In genomic region chr3:28402221-28402620, GRCm38 (mm10) we compare ENCODE assay signal across 9 mouse cellular contexts.
DNase-seq lines count a peak whose midpoint lies in the region; ATAC-seq lines count a peak whose summit lies in the region.
"Had no signal": no experiment of that assay in that cellular context is flagged by ENCODE, and none has a peak within 500 bp of the region (broad histone marks: within the 10 kb centered on the region; RNA-seq: fewer than 3 reads in every experiment).

No protein-coding gene starts in this region.

- no peaks in the 10 kb centered on the region for H3K9me3 ChIP-seq in forebrain, embryonic 14.5 days (replicated peaks; ENCODE audit: control insufficient read depth, low read length)
- no peaks in the 10 kb centered on the region for H3K9me3 ChIP-seq in forebrain, embryonic 12.5 days
- H3K9me3 ChIP-seq in megakaryocyte, embryonic 14.5 days: peaks cover 4% of the 10 kb centered on the region; the same call in 1 of the 2 replicates

- peak; percentile 50 for ATAC-seq in forebrain, embryonic 14.5 days
- ATAC-seq in forebrain, embryonic 12.5 days (ENCODE audit: low FRiP score): no peak

- no peak overlapping the region for H3K9ac ChIP-seq in forebrain, embryonic 14.5 days (ENCODE audit: low read length)
- H3K9ac ChIP-seq in forebrain, embryonic 12.5 days: no peak overlapping the region

- DNase-seq in forebrain, embryonic 14.5 days (ENCODE audit: low spot score): no peak
- DNase-seq in spleen, adult 18-20 months: peak; percentile 13 to 16
- DNase-seq in spleen, postnatal 10 days (ENCODE audit: low spot score in 2 of 2): no peak
- peak; percentile 46 for DNase-seq in thymus, postnatal 25 days
- no peak for DNase-seq in right cerebral cortex, postnatal 36 days (ENCODE audit: low spot score in 2 of 2)
- no peak for DNase-seq in lung, postnatal 25 days (ENCODE audit: low spot score)
- DNase-seq: kidney, postnatal 10 days had no signal

- H3K4me2 ChIP-seq in forebrain, embryonic 14.5 days (ENCODE audit: low read length): no peak overlapping the region
- no peak overlapping the region for H3K4me2 ChIP-seq in forebrain, embryonic 12.5 days

- no peak overlapping the region for H3K4me3 ChIP-seq in forebrain, embryonic 14.5 days (ENCODE audit: low read depth, low read length)
- H3K4me3 ChIP-seq in forebrain, embryonic 12.5 days (replicated peaks): no peak overlapping the region
- peak overlapping the region; percentile 50 for H3K4me3 ChIP-seq in megakaryocyte, embryonic 14.5 days (replicated peaks)

- no peaks in the 10 kb centered on the region for H3K36me3 ChIP-seq in forebrain, embryonic 14.5 days (ENCODE audit: control insufficient read depth, insufficient read depth, low read length)
- H3K36me3 ChIP-seq in forebrain, embryonic 12.5 days (replicated peaks): no peaks in the 10 kb centered on the region
- H3K36me3 ChIP-seq in megakaryocyte, embryonic 14.5 days (replicated peaks; ENCODE audit: low read length): peaks cover 62% of the 10 kb centered on the region

- peak overlapping the region; percentile 39; the same call in 1 of the 2 replicates for H3K27ac ChIP-seq in forebrain, embryonic 14.5 days (ENCODE audit: low read depth, low read length)
- H3K27ac ChIP-seq in forebrain, embryonic 12.5 days: no peak overlapping the region; the same call in 1 of the 2 replicates

- no peaks in the 10 kb centered on the region; the same call in 1 of the 2 replicates for H3K4me1 ChIP-seq in forebrain, embryonic 14.5 days (ENCODE audit: control insufficient read depth, insufficient read depth, low read length)
- H3K4me1 ChIP-seq in forebrain, embryonic 12.5 days: peaks cover 11% of the 10 kb centered on the region
- peaks cover 94% of the 10 kb centered on the region for H3K4me1 ChIP-seq in megakaryocyte, embryonic 14.5 days

- no peaks in the 10 kb centered on the region for H3K27me3 ChIP-seq in forebrain, embryonic 14.5 days (replicated peaks; ENCODE audit: control insufficient read depth, insufficient read depth, low read length)
- no peaks in the 10 kb centered on the region for H3K27me3 ChIP-seq in forebrain, embryonic 12.5 days
- H3K27me3 ChIP-seq in megakaryocyte, embryonic 14.5 days (replicated peaks): no peaks in the 10 kb centered on the region

- WGBS in forebrain, embryonic 14.5 days: 65% methylated on average over 6 of the region's 6 CpGs
- WGBS in forebrain, embryonic 12.5 days: 67% methylated on average over 6 of the region's 6 CpGs

Comparison
In these comparisons a context has a peak if more than half of its experiments do, and no peak if none do; other contexts are left out.
1. DNase-seq: peak in spleen, adult 18-20 months (2 of 2) and thymus, postnatal 25 days (single experiment); none in forebrain, embryonic 14.5 days (single experiment), spleen, postnatal 10 days (0 of 2), right cerebral cortex, postnatal 36 days (0 of 2) and lung, postnatal 25 days (single experiment).